Mouse (Mus musculus) liver, embryonic 12.5 days (tissue): ENCODE data around the gene Mpo. TPM values are rescaled to one million over a fixed set of nuclear protein-coding genes. Genes with fewer than 3 reads are reported as not detected.
A peak's percentile ranks its signal among the peaks of the same experiment; 100 is the strongest.

ENCODE experiments used
- ATAC-seq: fragments of 200-750 bp; cut with Nextera tagmentation; 2 replicates; pipeline ENCODE4 v1.8.0; 2017; ENCODE audit warnings: moderate number of reproducible peaks, mild to moderate bottlenecking, moderate library complexity
- H3K27ac ChIP-seq: fragments of 300-500 bp; sonication (generic); 2 replicates; pipeline ENCODE4 v1.5.1; 2016; ENCODE audit warnings: mild to moderate bottlenecking
- H3K27me3 ChIP-seq: fragments of 300-500 bp; sonication (generic); replicated peaks from 2 replicates; pipeline ENCODE4 v1.6.1; 2016; ENCODE audit warnings: mild to moderate bottlenecking, moderate library complexity
- H3K36me3 ChIP-seq: fragments of 300-500 bp; sonication (generic); 2 replicates; pipeline ENCODE4 v1.6.1; 2016; ENCODE audit warnings: mild to moderate bottlenecking, moderate library complexity
- H3K4me1 ChIP-seq: fragments of 300-500 bp; sonication (generic); 2 replicates; pipeline ENCODE4 v1.6.1; 2016
- H3K4me2 ChIP-seq: fragments of 300-500 bp; sonication (generic); 2 replicates; pipeline ENCODE4 v1.6.1; 2016; ENCODE audit warnings: mild to moderate bottlenecking, moderate library complexity
- H3K4me3 ChIP-seq: fragments of 300-500 bp; sonication (generic); 2 replicates; pipeline ENCODE4 v1.5.1; 2016; ENCODE audit warnings: mild to moderate bottlenecking, moderate library complexity
- H3K9ac ChIP-seq: fragments of 300-500 bp; sonication (generic); 2 replicates; pipeline ENCODE4 v1.6.1; 2016; ENCODE audit warnings: mild to moderate bottlenecking, moderate library complexity
- H3K9me3 ChIP-seq: fragments of 300-500 bp; sonication (generic); replicated peaks from 2 replicates; pipeline ENCODE4 v1.6.1; 2016; ENCODE audit warnings: mild to moderate bottlenecking, moderate library complexity
- WGBS: fragments of 180-500 bp; shearing (Covaris S2); methylation state at CpG from one replicate; pipeline ENCODE4 v1.1.7; 2016; ENCODE audit not compliant: insufficient replicate concordance; 5-methylcytosine and 5-hydroxymethylcytosine counted together
- polyA plus RNA-seq: library from polyadenylated mRNA; unstranded; fragments of >200 nt; fragmentation: Nextera tagmentation; extraction: Ambion mirVana; gene quantifications from 2 replicates; pipeline ENCODE4 v1.2.1, GENCODE M21; 2016

Mpo gene
- polyA plus RNA-seq, 1 experiment from 2014 or later, result 209 TPM

DNA sequence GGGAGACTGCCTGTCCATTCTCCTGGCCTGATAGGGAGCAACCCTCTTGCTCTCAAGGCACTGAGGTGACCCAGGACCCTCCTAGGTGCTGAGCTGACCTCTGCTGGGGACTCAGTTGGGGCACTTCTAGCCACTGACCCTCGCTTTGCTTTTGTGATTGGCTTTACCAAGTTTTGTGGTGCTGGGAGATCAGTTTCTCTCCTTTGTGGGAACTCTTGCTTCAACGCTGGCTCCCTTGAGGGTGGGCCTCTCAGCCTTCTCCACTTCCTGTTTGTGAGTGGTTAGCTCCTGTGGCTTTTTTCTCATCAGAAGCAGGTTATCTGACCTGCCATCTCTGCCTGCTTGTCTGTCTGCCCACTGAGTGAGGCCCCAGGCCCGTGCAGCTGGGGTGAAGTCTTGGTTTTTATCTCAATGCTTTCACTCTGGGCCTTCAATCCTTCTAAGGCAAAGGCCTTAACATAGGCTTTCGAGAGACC lies 41.9 kb upstream of the Mpo start:
- H3K9me3 ChIP-seq, result no peaks in the 10 kb centered on the region
- peaks cover 6% of the 10 kb centered on the region for H3K36me3 ChIP-seq
- H3K4me3 ChIP-seq, result peak overlapping the region; percentile 51
- peak overlapping the region; percentile 86 for H3K9ac ChIP-seq
- H3K27me3 ChIP-seq, result no peaks in the 10 kb centered on the region
- peak overlapping the region; percentile 84 for H3K4me2 ChIP-seq
- ATAC-seq, result peak; percentile 4
- peak overlapping the region; percentile 100 for H3K27ac ChIP-seq
- H3K4me1 ChIP-seq, result peaks cover 85% of the 10 kb centered on the region
- WGBS, result 15% methylated on average over 4 of the region's 4 CpGs

DNA sequence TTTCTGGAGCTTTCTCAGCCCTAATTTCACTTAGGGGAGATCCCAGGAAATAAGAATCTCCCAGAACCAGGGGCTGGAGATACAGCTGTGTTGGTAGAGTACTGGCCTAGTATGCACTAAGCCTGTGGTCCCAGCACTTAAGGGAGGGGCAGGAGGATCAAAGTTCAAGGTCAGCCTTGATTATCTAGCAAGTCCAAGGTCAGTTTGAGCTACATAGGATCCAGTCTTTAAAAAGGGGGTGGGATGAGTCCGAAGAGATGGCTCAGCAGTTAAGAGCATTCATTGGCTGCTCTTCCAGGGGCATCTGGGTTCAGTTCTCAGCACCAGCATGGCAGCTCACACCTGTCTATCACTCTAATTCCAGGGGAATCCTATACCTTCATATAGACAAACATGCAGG lies 41.1 kb upstream of the Mpo start:
- peak overlapping the region; percentile 100 for H3K27ac ChIP-seq
- peak overlapping the region; percentile 51 for H3K4me3 ChIP-seq
- peak overlapping the region; percentile 84 for H3K4me2 ChIP-seq
- ATAC-seq, result no peak
- 8% methylated on average over 1 of the region's 1 CpGs for WGBS
- peaks cover 13% of the 10 kb centered on the region for H3K36me3 ChIP-seq
- H3K9ac ChIP-seq, result peak overlapping the region; percentile 86
- H3K27me3 ChIP-seq, result no peaks in the 10 kb centered on the region
- H3K9me3 ChIP-seq, result no peaks in the 10 kb centered on the region
- H3K4me1 ChIP-seq, result peaks cover 78% of the 10 kb centered on the region

DNA sequence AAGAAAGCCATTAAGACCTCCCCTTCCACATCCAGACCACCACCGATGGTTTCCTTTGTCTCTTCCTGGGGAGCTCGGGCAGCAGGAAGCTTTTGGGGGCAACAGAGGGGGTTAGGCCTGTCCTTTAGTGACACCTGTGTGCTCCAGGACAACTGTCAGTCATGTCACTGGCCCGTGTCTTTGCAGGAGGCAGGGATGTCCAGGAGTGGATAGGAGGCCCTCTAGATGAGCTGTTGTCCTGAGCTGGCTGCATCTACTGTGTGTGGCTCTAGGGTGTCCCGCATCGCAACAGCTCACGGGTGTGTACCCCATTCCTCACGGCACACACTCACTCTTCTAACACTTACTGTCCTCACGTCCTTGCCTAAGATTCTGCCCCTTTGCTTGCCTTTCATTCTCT lies 40.1 kb upstream of the Mpo start:
- Histone ChIP-seq H3K36me3 (peaks cover 23% of the 10 kb centered on the region), H3K4me2 (peak overlapping the region; percentile 84), H3K9me3 (no peaks in the 10 kb centered on the region), H3K4me1 (peaks cover 77% of the 10 kb centered on the region), H3K4me3 (peak overlapping the region; percentile 82), H3K27ac (peak overlapping the region; percentile 100), H3K9ac (peak overlapping the region; percentile 94), H3K27me3 (no peaks in the 10 kb centered on the region)
- WGBS, result 27% methylated on average over 8 of the region's 8 CpGs
- no peak for ATAC-seq

DNA sequence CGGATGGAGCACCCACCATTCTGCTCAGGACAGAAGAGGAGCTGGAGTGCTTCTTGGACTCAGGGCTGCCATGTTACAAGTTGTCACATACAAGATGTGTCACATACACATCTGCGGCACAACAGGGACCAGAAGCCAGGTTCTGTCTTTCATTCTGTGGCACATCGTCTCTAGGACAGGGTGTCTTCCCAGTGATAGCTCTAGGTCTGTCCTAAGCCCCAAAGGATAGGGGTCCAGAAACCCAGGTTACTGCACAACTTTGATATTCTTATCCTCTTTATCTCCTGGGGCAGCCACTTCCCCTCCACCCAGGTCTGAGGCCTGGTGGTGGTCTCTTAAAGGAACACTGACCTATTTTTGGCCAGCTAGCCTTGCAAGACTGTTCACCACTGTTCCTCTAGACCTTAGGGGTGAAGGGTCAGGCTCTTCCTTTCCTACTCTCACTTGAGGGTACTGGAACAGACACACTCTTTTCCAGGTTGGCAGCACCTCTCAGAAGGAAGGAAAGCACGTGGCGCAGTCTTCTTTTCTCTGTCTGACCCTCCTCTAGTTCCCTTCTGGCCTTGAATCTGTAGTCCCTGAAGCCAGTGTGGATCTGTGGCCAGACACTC lies 39.4 kb upstream of the Mpo start:
- Histone ChIP-seq H3K27ac (peak overlapping the region; percentile 100), H3K27me3 (no peaks in the 10 kb centered on the region), H3K4me3 (peak overlapping the region; percentile 82), H3K4me1 (peaks cover 77% of the 10 kb centered on the region), H3K4me2 (peak overlapping the region; percentile 84), H3K36me3 (peaks cover 25% of the 10 kb centered on the region), H3K9ac (peak overlapping the region; percentile 94), H3K9me3 (no peaks in the 10 kb centered on the region)
- WGBS, result 12% methylated on average over 5 of the region's 5 CpGs
- no peak for ATAC-seq

DNA sequence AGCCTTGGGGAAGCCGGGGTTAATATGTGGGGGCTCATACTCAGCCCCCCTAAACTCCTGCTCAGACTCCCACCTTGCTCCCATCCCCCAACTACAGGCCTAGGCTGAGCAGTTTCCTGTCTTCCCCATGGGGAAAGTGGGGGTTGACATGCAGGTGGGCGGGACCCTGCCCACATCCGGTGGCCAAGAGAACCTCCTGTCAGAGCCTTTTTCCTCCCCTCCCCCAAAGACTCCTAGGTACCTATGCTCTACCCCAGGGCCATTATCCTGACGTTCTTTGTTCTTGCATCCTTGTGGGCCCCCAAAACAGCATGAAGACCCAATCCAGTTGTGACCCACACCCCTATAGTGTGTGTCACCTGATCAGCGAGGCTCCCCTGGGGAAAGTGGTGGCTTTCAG lies 38.8 kb upstream of the Mpo start:
- peak overlapping the region; percentile 94 for H3K9ac ChIP-seq
- H3K27me3 ChIP-seq, result no peaks in the 10 kb centered on the region
- ATAC-seq, result no peak
- peak overlapping the region; percentile 100 for H3K27ac ChIP-seq
- peaks cover 77% of the 10 kb centered on the region for H3K4me1 ChIP-seq
- no peaks in the 10 kb centered on the region for H3K9me3 ChIP-seq
- 15% methylated on average over 5 of the region's 5 CpGs for WGBS
- H3K4me2 ChIP-seq, result peak overlapping the region; percentile 84
- H3K4me3 ChIP-seq, result peak overlapping the region; percentile 82
- H3K36me3 ChIP-seq, result peaks cover 25% of the 10 kb centered on the region

DNA sequence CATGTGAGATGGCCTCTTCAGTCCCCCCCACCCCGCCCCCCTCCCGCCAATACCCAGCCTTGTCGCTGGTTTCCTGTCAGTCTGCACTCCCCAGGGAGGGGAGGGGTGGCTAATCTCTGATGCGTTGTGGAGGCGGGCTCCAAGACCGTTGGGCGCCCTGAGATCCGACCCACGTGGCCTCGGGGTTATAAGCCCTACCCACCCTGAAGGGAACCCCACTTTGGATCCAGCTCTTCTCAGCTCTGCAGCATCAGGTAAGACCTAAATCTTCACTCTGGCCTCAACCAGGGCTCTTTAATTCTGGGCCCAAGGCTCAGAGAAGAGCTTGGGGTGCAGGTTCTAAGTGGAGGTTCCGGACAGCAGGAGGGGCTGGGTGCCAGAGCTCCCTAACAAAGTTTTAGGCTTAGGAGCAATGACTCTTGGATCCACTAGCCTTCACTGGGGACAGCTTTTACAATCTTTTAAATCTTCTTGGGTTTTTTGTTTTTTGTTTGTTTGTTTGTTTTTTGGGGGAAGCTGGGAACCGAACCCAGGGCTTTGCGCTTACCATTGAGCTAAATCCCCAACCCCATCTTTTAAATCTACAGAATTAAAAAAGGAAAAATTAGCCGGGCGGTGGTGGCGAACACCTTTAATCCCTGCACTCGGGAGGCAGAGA lies 37.9 kb upstream of the Mpo start:
- Histone ChIP-seq H3K4me1 (peaks cover 79% of the 10 kb centered on the region), H3K9ac (peak overlapping the region; percentile 94), H3K4me3 (peak overlapping the region; percentile 82)

DNA sequence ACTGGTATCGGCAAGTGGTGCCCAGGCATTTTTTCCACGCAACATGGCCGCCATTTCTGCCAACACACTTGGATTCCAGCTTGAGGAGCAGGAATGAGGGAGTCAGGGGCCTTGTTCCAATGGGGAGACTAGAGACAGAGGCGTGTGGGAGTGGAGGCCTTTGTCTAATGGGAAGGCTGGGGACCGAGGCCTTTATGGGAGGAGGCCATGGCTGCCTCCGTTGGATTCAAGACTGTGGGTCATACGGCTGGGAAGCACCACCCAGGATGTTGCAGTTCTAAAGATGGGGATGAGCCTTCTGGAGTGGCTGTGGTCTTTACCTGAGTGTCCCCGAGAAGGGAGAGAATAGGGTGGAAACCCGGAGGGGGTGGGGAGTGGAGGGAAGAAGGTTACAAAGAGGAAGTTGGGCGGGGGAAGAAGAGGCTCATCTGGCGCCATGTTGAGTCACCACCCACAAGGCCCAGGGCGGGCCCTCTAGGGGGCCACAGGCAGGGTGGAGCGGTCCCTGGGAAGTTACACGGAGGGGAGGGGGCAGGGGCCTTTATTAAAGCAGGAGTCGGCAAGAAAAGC lies 37.0 kb upstream of the Mpo start:
- H3K4me3 ChIP-seq, result peak overlapping the region; percentile 82
- peak overlapping the region; percentile 75 for H3K4me2 ChIP-seq
- WGBS, result 20% methylated on average over 15 of the region's 15 CpGs
- H3K4me1 ChIP-seq, result peaks cover 79% of the 10 kb centered on the region
- peaks cover 13% of the 10 kb centered on the region for H3K27me3 ChIP-seq
- H3K36me3 ChIP-seq, result peaks cover 25% of the 10 kb centered on the region
- H3K9ac ChIP-seq, result peak overlapping the region; percentile 94
- ATAC-seq, result 0 out of 2 replicates have a peak, but pooled peaks have one; percentile 8
- no peaks in the 10 kb centered on the region for H3K9me3 ChIP-seq
- H3K27ac ChIP-seq, result peak overlapping the region; percentile 100

More for the DNA sequence above, 37.9 kb upstream of the Mpo start:
- Histone ChIP-seq H3K36me3 (peaks cover 25% of the 10 kb centered on the region), H3K27ac (peak overlapping the region; percentile 100), H3K4me2 (peak overlapping the region; percentile 84), H3K9me3 (no peaks in the 10 kb centered on the region), H3K27me3 (peaks cover 4% of the 10 kb centered on the region)
- 14% methylated on average over 15 of the region's 17 CpGs for WGBS
- ATAC-seq, result peak; percentile 75

DNA sequence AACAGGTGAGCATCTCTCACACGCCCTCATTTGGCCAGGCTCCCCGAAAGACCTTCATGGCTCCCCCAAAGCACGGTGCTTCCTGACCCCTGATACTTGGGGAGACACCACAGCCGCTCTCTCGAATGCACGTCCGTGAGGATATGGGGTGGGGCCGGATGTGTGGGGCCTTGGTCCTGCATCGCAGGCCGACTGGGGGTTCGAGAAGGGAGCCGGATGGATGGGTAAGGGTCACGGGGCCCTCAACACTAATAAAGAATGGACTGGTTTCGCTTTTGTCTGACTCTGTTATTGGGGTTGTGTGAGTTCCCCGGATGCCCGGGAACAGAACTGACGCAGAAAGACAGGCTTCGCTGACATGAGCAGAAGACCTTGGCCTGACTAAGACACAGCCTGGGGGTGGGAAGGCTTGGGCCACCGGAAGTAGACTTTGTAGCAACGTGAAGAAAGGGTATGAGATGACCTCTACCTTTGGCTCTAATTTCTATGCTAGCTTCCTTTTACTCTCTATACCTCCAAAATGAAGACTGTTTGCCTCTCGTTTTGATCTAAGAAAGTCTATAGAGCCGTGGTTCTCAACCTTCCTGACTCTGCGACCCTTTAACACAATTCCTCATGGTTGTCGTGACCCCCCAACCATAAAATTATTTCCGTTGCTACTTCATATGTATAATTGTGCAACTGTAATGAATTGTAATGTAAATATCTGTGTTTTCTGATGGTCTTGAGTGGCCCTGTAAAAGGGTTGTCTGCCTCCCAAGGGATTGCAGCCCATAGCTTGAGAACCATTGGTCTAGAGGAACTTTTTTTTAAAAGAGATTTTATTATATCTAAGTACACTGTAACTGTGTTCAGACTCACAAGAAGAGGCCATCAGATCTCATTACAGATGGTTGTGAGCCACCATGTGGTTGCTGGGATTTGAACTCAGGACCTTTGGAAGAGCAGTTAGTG lies 36.1 kb upstream of the Mpo start:
- no peak for ATAC-seq
- Histone ChIP-seq H3K9me3 (no peaks in the 10 kb centered on the region), H3K9ac (peak overlapping the region; percentile 94), H3K27me3 (peaks cover 22% of the 10 kb centered on the region), H3K27ac (peak overlapping the region; percentile 100), H3K4me3 (peak overlapping the region; percentile 82), H3K4me1 (peaks cover 75% of the 10 kb centered on the region), H3K36me3 (peaks cover 25% of the 10 kb centered on the region), H3K4me2 (peak overlapping the region; percentile 75)
- 19% methylated on average over 25 of the region's 25 CpGs for WGBS

DNA sequence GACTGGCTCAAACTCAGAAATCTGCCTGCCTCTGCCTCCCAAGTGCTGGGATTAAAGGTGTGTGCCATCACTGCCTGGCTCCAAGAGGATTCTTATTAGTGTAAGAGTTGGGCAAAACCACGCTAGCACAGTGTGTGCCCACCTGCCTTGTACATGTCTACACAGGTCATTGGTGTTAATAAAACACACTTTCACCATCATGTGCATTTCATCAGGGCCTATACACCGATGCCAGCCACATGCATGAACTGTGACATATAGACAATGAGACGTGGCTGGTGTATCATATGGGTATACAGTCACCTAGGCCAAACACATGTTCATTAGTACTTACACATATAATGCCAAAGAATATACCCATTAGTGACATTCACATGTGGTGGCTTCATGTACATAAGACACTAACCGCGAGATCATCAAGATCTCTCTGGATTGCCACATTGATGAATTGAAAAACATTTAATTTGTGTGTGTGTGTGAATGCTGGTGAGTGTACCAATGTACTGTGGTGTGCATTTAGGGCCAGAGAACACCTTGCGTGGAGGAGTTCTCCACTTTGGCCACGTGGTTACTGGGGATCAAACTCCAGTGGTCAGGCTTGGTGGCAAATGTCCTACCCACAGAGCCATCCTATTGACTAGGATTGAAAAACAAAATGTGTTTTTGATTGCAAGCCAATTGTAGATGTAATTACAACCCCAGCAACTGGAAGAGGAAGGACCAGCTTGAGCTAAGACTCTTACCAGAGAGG lies 35.0 kb upstream of the Mpo start:
- H3K9ac ChIP-seq, result peak overlapping the region; percentile 94
- peak overlapping the region; percentile 82 for H3K4me3 ChIP-seq
- peak; percentile 19 for ATAC-seq
- peaks cover 70% of the 10 kb centered on the region for H3K4me1 ChIP-seq
- H3K36me3 ChIP-seq, result peaks cover 25% of the 10 kb centered on the region
- H3K9me3 ChIP-seq, result no peaks in the 10 kb centered on the region
- peak overlapping the region; percentile 75 for H3K4me2 ChIP-seq
- H3K27me3 ChIP-seq, result peaks cover 33% of the 10 kb centered on the region
- WGBS, result 18% methylated on average over 7 of the region's 7 CpGs
- H3K27ac ChIP-seq, result peak overlapping the region; percentile 100

DNA sequence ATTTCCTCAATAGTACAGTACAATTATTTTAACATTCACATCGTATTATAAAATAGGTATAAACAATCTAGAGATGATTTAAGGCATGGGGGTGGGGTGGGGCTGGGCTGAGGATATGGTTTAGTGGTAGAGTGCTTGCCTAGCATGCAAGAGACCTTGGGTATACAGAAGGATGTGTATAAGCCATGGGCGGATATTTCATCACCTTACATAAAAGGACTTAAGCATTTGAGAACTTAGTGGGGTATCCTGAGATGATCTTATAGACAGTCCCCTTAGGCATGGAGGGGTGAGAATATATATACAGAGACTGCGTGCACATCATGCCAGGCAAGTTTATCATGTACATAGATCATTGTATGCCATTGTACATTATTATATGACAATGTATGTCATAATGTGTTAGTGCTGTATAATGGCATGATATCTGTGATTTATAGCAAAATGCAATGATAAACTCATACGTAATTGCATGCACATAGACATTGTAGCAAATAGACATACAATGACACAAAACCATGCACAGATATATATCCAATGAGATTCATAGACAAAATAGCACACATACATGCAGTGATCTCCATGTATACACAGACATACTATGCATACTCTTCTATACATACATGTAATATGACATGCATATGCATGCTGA lies 34.3 kb upstream of the Mpo start:
- Histone ChIP-seq H3K9me3 (no peaks in the 10 kb centered on the region), H3K4me2 (peak overlapping the region; percentile 75; the same call in 1 of the 2 replicates), H3K27ac (peak overlapping the region; percentile 100), H3K4me1 (peaks cover 70% of the 10 kb centered on the region), H3K27me3 (peaks cover 40% of the 10 kb centered on the region), H3K36me3 (peaks cover 25% of the 10 kb centered on the region), H3K4me3 (peak overlapping the region; percentile 82; the same call in 1 of the 2 replicates), H3K9ac (no peak overlapping the region)
- peak; percentile 45 for ATAC-seq
- WGBS, result 19% methylated on average over 4 of the region's 4 CpGs
